Mouse (Mus musculus): Measurements from ENCODE around the gene Zfp248.

- TF ChIP-seq CTCF (IDR thresholded peaks at IDR 0.05; ENCODE audit: low read depth, low read length) (no peak), GATA1 (IDR thresholded peaks at IDR 0.05; ENCODE audit: borderline replicate concordance, low read length) (no peak)
Measured at GRCm38 (mm10) chr6:118390746-118391145, 64.6 kb downstream of the Zfp248 start.
